Mouse (Mus musculus) left cerebral cortex, postnatal 4 days (tissue): ENCODE data around the gene Adgrb3. TPM values are rescaled to one million over a fixed set of nuclear protein-coding genes. Genes with fewer than 3 reads are reported as not detected.
A peak's percentile ranks its signal among the peaks of the same experiment; 100 is the strongest.

Experiments used
- DNase-seq: peaks from one replicate; pipeline ENCODE4 v3.0.0-alpha.2; 2022
- intact Hi-C: fragments of 180-260 bp; cut with DNase I; formaldehyde crosslinking; loops from one replicate; pipeline ENCODE4 v1.15.1; 2025
- total RNA-seq, 2 experiments: library from RNA; stranded (reverse); gene quantifications; 2 replicates each; pipeline ENCODE4 v1.2.3; 2021

Gene Adgrb3
- total RNA-seq, 2 experiments from 2014 or later = 152 to 155 TPM

GRCm38 (mm10) chr1:25355486-25355885 lies 474.0 kb downstream of the Adgrb3 start:
- no peak for DNase-seq
- intact Hi-C loops = no loop called here

GRCm38 (mm10) chr1:25344876-25345275 lies 484.6 kb downstream of the Adgrb3 start:
- no peak for DNase-seq
- intact Hi-C loops = no loop called here

GRCm38 (mm10) chr1:25325406-25325805 lies 504.1 kb downstream of the Adgrb3 start:
- intact Hi-C loops = no loop called here
- DNase-seq = no peak

DNA sequence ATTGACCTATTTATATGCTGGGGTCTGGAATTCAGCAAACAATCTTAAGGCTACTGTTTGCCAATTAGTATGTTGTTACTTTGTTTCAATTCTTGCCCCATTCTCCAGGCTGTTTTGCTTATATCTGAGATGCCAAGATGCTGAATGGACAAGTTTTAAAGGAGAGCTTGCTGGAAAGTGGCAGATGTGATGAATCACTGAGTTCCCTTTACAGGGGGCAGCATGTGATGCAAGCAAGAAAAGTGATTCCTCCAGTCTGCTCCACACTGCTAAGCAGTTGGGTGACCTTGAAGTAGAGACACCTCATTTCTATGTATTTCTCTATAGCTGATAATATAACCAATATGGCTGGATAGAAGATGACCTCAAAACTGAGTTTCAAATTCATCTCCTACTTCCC lies 512.4 kb downstream of the Adgrb3 start:
- DNase-seq = no peak
- intact Hi-C loops = no loop called here

DNA sequence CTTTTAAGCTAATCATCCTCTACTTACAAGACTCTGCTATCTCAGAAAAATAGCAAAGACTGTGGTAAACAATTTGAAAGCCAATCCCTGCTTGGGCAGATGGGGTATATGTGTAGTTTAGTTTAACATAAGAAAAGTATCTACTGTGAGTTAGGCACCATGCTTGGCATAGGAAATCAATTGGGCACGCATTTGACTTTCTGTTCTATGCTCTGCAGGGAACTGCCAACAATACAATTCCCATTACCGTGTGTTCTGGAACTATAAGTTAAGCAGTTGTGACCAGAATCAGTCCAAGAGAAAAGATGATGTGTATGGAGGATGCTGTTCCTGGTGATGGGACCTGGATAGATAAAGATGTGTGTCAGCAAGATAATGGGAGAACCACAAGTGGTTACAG lies 517.2 kb downstream of the Adgrb3 start:
- intact Hi-C loops = no loop called here

DNA sequence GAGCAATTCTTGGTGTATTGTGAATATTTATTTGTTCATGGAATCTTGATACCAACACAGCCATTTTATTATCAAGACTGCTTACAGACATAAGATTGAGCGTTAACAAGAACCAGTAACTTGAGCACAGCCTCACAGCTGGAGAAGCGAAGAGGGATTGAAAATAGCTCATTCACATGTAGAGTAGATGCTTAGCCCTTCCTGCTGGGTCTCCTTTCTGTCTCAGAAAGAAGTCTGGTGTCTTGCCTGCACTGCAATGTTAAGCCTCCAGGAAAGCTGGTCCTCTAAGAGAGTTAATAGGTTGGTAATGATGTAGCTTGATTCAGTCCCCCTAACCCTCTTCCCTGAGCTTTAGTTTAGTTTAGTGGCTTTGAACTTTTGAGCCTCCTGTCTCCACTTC lies 519.4 kb downstream of the Adgrb3 start:
- no peak for DNase-seq
- intact Hi-C loops = no loop called here

More for the DNA sequence above, 517.2 kb downstream of the Adgrb3 start:
- DNase-seq = no peak

DNA sequence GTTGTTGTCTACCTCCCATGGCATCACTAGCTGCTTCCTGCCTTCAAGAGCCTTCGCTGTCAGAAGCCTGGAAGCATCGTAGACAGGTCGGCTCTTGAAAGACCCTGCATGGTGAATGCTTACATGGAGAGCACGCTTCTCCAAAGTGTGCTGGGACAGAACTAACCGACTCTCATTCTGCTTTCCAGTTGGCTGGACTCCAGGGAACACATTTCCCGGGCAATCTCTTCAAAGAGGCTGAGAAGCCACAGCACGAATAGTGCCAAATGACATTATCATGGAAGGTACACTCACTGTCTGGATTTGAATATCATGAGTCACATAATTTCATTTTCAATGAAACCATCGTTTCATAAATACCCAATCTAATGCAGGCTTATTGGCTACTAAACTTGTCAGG lies 548.0 kb downstream of the Adgrb3 start:
- DNase-seq = peak; percentile 24
- intact Hi-C loops = no loop called here

- no peak for DNase-seq
- intact Hi-C loops = no loop called here
Observed at GRCm38 (mm10) chr1:25250562-25250961, 578.9 kb downstream of the Adgrb3 start.

GRCm38 (mm10) chr1:25242436-25242835 lies 587.1 kb downstream of the Adgrb3 start:
- DNase-seq = no peak
- intact Hi-C loops = no loop called here

DNA sequence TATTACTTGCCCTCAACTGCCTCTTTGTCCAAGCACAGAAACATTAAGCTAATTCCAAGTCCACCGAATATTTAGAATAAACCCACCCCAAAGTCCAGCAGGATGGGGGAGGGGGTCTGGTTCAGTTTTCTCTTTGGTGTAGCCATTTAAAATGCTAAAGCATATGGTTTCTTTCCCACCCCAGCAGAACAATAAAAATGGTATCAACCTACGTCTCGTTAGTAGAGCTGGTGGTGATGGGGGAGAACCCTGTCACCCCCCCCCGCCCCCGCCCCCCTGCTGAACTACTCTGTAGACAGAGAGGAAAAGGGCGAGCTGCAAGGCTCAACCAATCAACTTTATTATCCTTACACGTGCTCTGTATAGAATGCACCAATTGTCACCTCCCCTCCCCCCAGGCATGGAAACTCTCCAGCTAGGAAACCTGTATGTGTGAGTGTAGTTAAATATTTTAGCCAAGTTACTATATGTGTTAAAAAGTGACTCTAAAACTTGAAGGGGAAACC lies 600.2 kb downstream of the Adgrb3 start:
- peak; percentile 58 for DNase-seq
- intact Hi-C loops = loop anchor here (10.0 kb wide), 1 partner anchor 124 kb away; no protein-coding TSS in a partner anchor

DNA sequence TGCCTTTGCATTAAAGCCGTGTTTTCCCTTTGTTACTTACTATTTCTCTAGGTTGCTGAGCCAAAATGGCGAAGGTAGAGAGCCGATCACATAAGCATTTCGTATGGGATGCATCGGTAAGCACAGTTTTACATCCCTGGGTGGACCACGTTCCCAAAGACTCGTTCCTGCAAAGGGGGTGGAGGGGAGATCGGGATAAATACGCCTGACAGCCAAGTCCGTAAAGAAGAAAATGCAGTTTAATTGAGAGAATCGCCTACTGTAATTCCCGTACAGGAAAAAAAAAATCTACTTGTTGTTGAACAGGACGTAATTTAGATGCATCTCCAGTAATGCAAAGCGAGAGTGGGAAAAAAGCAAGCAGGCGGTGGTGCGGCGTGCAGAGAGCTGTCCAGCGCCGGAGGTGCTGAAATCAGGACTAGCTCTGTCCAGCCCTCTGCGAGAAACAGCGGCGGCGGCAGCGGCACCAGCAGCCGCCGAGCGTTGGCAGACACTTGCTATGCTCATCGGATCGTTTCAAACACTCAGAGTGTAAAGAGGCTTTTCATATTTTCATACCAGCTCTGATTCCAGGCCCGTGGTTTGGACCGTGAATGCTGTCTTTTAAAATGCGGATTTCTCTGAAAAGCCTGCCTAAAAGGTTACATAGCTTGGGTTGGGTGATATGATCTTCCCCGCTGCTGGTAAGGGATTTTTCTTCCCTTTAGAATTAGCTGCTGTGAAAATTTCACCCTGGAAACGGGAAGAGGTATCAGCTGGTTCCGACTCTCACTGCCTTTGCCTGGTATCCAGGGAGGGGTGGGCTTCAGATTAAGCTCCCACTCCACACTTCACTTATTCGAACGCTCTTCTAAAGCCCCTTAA lies 600.9 kb downstream of the Adgrb3 start:
- DNase-seq = peak; percentile 80
- intact Hi-C loops = loop anchor here (10.0 kb wide), 1 partner anchor 124 kb away; no protein-coding TSS in a partner anchor

GRCm38 (mm10) chr1:25227880-25228279 lies 601.6 kb downstream of the Adgrb3 start:
- intact Hi-C loops = loop anchor here (10.0 kb wide), 1 partner anchor 123 kb away; no protein-coding TSS in a partner anchor

DNA sequence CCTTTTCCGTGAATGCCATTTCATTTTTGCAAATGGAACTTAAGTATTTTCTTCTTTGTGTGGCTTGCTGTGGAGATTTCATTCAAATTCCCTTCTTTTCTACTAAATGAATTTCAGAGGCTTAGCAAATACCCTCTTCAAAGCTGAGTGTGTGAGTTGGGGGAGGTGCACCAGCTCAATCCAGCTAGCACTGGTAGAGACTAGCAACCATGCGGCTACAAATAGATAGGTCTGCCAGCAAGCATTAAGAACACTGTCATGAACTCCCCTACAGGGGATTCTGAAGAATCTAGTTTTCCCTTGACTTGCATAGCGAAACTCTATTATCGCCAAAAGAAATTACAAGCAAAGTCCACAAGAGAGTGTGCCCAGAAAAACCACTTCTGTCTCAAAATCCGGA lies 624.9 kb downstream of the Adgrb3 start:
- no peak for DNase-seq
- intact Hi-C loops = no loop called here

More at GRCm38 (mm10) chr1:25227880-25228279, 601.6 kb downstream of the Adgrb3 start:
- no peak for DNase-seq

DNA sequence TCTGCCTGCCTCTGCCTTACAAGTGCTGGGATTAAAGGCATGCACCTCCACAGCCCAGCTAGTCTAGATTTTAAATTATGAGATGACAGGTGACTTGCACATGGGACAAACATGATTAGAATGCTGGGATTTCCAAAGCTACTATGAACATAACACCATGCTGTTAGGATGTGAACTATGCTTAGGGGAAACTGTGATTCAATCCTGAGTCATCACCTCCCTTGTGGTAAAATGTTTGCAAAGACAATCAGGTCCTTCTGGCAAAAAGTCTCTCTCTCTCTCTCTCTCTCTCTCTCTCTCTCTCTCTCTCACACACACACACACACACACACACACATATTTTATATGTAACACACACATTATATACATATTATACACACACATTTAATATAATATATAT lies 630.1 kb downstream of the Adgrb3 start:
- no peak for DNase-seq
- intact Hi-C loops = no loop called here

DNA sequence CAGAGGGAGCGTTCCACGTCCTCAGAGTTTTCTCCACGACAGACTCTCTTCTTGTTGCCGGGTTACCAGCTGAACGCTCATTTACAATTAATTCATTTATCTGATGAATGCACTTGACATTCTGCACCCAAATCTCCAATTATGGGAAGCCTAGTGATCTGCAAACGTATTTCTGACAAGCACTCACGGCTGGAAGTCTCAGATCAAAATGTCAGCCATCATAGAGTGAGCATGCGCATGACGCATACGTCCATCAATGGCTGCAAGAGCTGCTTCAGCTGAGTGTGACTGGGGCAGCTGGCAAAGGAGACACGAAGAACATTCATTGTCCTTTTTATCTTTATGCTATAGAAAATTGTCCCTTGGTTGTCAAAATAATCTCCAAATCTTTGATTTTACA lies 637.5 kb downstream of the Adgrb3 start:
- intact Hi-C loops = no loop called here
- DNase-seq = no peak

- intact Hi-C loops = no loop called here
- no peak for DNase-seq
Observed at GRCm38 (mm10) chr1:25189261-25189660, 640.2 kb downstream of the Adgrb3 start.

DNA sequence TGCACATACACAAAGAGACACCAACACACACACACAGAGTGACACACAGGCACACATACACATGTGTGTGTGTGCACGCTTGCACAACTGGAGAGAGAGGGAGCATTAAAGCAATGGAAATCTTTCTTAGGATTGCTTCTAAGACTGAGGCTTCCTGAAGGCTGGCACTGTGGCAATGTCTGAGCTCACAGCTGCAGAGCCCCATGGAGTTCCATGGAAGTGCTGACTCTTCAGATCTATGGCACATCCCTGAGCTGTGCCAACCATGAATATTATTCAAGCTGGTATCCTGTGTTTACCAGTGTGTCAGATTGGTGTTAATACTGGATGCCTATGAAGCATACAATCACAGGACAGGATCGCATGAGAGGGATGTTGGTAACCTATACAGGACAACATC lies 643.6 kb downstream of the Adgrb3 start:
- DNase-seq = no peak
- intact Hi-C loops = no loop called here

DNA sequence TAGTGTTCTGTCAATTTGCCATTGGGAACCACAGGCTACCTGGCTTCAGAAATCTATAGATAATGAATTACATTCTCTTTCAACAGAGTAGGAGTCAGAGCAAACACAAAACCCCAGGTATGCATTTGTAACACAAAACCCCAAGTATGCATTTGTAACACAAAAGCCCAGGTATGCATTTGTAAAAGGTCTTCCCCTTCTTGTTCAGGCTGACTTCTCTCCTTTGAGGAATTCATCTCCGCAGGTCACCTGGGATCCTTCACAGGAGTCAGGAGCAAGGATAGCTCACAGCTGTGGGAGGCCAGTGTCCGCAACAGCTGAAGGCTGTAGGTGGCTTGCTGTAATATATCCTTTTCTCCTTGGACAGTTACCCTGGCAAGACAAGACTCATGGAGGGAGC lies 647.6 kb downstream of the Adgrb3 start:
- intact Hi-C loops = no loop called here
- DNase-seq = no peak

- DNase-seq = peak; percentile 6
- intact Hi-C loops = no loop called here
Observed at GRCm38 (mm10) chr1:25180615-25181014, 648.9 kb downstream of the Adgrb3 start.

GRCm38 (mm10) chr1:25179860-25180582 lies 649.5 kb downstream of the Adgrb3 start:
- intact Hi-C loops = no loop called here
- DNase-seq = peak; percentile 17

DNA sequence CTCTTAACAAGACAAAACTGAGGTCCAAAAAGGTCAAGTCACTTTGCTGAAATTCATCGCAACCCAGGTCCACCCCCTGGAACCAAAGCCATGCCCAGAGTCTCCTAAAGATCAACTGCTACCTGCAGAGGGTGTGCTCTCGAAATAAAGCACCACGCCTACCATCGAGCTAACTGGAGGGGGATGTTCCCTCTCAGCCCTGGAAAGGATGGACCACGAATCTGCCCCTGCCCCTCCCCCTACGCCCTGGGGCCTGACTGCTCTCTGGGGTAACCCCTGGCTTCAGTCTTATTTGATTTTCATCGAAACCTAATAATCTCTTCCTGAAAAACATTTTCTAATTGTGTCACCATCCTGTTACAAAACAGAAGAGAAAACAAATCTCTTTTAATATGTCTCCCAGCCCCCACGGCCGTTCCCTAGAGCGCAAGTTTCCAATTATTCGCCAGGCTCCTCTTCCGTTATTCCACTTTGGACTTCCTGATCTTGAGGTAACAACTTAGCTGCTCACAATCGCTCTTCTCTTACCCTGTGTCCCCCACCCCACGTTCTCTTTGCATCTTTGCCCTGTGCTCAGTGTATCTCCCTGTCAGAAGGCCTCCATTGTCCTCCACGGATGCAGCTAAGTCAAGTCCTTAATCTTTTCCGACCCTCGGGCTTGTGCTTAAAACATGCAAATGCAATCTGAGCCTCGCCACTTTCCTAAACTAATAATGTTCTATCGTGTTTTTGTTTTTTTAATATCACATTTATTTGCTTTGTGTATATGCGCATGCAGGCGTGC lies 651.0 kb downstream of the Adgrb3 start:
- no peak for DNase-seq
- intact Hi-C loops = no loop called here
